Mouse (Mus musculus) embryo, embryonic 11.5 days (tissue): ENCODE data around the gene Cc2d2a.

Experiments
- DNase-seq: peaks from one replicate; pipeline ENCODE4 v3.0.0-alpha.2; 2012; ENCODE audit warnings: low read depth, low spot score

The Cc2d2a gene

DNA sequence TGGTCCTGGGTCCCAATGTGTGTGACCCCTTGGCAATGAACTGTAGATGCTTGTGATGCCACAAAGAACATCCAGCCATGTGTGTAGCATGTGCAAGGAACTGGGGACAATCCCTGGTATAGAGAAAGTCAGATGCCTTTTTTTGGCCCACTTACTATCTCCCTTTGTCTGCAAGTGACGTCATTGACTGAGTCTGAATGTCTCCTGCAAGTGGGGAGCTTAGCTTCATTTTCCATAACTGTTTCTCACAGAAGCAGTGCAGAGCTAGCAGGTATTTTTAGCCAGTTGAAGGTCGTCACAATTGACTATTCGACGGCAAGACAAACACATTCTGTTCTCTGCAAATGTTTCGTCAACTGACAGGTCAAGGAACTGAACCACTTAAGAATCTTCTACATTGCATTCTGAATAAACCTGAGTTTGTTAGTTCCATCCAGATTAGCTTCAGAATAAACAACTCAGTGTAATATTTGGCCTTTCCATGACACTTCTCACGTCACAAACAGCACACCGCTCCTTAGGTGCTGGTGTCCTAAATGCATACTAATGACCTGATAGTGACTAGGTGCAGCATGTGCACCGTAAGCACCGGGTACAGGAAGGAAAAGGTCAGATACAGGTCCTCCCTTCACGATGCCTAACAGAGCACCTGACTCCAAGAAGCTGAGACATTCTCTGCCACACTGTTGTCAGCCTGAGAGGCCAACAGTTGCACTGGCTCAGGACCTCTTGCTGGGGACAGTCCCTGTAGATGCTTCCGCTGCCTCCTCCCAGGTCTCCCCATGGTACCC, 66.4 kb downstream of the Cc2d2a start:
- no peak for DNase-seq

DNA sequence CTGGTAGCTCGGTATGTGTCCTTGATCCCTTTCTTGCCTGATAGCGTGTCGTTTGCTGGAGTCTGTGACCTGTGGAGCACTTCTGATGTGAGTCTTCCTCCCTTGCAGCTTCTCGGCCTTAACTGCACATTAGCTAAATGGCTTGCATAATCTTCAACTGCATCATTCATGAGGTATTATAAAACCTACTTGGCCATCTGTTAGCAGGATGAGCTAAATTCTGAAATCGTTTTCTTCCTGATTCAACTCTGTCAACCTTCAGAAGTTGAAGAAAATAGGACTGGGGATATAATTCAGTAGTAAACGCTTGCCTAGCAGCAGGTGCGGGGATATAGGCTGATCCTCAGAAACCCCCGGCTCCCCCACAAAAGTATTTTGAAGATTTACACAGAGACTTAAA, 70.2 kb downstream of the Cc2d2a start:
- no peak for DNase-seq

DNA sequence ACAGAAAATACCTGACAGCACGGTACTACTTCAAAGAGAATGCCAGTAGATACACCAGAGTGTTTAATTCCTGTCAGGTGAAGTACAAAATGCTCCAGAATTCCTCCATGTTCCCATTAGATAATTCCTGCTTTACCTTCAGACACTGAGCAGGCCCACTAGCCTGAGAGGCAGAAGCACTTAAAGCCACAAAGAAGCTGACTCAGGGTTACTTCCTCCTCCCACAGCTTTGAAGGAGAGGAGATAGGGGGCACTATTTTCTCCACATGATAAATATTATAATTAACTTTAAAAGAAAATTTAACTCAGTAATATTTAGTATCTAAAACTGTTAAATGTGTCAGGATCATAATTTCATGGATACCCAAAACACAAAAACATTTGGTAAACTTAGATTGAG, 82.0 kb downstream of the Cc2d2a start:
- no peak for DNase-seq

DNA sequence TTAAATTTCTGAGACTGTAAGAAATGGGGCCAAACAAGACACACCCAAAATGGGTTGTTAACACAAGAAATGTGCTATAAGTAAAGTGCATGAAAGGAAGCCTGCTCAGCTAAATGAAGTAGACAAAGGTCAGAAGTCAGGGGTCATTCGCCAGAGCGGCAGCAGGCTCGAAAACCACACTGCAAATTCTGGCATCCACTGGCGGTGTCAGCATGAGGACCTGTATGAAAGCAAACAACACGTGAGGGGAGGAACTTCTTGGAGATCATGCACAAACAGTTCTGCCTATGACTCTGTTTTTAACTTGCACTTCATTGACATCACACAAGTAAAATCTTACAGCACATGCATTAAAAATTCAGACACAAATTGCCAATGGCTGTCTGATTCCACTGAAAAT, 83.0 kb downstream of the Cc2d2a start:
- no peak for DNase-seq

DNA sequence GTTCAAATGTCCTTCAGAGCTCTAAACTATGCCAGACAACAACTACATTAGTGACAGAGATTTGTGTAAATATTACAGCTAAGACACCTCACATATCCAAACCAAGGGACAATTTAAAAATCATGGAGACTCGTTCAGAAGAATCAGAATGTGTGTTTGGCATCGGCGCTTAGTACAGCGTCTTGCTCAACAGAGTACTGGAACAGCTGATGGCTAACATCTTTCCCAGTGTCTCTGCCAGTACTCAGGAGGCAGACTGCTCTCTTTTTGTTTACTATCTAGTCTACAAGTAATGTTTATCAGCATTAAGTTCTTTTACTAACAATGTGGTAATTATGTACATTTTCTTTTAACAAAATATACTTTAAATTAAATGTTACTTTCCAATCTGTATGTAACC, 85.9 kb downstream of the Cc2d2a start:
- DNase-seq, result no peak

DNA sequence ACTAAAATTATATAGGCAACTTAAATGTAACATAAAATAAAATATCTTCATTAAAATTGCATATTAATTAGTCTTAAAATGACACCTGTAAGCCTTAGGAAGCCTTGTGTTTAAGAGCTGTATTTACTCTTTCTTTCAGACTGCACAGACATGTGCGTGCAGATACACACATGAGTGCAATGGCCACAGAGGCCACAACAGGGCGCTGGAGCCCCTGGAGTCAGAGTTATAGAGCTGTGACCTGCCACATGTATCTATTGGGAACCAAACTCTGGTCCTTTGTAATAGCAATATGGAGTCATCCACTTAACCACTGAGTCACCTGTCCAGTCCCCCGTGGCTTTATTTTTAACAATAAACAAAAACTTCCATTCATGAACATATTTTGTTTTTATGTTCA, 86.9 kb downstream of the Cc2d2a start:
- no peak for DNase-seq

DNA sequence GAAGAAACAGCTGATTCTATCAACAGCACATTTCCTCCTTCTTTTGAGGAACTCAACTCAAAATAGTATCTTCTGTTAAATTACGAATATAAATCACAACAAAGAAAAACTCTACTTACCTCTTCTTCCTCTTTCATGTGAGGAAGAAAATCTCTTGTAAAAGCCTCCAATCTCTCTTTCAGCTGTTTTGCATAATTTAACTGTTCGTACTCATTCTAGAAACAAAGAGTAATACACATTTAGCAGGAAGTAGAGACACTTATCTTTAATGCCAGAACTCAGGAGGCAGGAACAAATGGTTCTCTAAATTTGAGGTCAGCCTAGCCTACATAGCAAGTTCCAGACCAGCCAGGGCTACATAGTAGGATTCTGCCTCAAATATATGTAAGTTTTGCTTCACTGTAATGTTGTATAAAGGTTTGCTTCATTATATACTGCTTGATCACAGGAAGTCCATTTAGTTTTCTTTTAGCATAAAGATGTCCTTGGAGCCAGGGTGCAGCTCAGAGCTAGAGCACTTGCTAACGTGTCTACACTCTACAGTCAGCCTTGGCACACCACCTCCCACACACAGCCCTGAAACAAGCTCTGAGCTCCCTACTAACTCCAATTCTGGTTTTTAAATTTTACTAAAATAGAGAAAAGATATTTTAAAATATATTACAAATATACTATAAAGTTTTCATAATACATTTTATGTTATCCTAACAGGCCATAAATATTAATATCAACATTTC, 108.6 kb downstream of the Cc2d2a start:
- no peak for DNase-seq

DNA sequence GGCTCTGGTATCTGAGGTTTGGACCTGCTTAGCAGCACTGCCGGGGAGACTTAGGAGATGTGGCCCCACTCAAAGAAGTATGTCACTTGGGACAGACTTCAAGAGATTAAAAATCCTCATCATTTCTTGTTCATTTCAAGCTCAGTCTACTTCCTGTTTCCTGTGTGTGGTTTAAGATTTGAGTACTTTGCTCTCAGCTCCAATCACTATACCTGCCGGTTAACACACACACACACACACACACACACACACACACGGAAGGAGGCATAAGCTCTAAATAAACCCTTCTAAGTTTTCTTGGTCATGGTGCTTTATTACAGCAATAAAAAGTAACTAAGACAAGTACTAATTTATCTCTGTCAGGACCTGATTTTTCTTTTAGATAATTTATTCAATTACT, 109.4 kb downstream of the Cc2d2a start:
- DNase-seq, result no peak

DNA sequence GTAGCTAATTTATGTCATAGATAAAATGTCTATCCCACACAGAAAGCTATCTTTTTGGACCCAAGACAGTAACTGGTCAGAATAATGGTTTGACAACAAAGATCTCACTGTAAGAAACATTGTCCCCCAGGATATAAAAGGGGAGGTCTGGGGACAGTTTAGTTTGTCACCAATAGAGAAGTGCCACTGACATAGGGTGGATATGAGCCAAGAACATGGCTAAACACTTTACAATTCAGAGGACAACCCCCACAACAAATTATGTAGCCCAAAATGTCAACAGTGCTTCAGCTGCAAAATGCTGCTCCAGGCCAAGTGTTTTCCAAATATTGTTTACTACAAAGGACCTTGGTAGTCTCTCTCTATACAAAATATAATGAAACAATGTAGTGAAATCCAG, 114.3 kb downstream of the Cc2d2a start:
- no peak for DNase-seq

DNA sequence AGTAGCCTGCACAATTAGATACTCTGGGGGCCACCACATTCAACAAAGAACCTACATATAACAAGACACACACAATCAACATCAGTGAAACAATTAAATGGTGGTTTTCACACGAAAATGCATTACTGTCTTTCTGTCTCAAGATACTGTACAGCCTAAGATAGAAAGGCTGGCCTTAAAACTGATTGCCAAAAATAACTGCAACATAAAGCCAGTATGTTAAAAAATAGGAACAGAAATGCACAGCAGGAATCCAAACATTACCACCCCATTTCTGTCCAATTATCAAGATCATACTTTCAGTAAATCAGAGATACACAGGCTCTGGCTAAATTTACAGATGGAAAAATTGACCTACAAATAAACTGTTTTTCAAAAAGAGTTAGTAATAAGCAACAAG, 114.8 kb downstream of the Cc2d2a start:
- no peak for DNase-seq

DNA sequence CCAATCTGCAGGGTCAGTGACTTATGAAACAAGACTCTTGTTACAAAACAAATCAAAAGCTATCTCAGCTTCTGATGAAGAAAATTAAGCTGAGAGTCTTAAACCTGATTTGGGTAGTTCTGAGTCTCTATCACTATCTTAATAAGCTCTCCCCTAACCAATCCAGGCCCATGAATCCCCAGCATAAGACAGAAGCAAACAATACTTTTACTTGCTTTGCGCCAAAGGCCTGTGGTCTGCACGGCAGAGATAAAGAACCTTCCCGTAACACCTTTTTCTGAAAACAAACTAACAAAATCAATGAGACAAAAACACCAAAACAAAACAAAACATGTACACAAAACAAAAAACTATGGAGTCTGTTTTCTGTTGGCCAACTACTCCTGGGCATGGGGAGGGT, 116.4 kb downstream of the Cc2d2a start:
- no peak for DNase-seq

DNA sequence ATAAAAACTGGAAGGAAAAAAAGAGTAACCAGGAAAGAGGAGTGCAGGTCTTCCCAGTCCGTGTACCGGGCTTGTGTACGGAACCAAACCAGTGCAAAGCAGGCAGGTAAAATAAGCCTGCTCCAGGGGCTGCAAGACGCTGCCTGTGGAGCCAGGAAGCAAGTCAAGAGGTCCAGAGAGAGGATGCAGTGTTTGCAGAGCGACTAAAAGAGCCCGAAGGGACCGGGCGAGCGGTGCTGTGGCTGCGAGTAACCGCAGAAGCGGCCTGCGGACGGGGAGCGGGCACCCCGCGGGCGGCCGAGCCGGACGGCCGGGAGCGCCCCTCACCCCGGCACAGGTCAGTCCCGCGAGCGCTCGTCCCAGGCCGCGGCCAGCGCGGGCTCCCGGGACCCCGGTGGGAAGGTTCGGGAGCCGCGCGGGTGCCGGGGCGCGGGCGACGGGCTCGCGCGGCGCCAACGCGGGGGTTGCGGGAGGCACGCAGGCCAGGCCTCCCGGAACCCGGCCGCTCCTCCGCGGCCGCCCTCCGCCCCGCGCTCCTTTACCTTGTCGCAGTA, 119.4 kb downstream of the Cc2d2a start:
- no peak for DNase-seq

DNA sequence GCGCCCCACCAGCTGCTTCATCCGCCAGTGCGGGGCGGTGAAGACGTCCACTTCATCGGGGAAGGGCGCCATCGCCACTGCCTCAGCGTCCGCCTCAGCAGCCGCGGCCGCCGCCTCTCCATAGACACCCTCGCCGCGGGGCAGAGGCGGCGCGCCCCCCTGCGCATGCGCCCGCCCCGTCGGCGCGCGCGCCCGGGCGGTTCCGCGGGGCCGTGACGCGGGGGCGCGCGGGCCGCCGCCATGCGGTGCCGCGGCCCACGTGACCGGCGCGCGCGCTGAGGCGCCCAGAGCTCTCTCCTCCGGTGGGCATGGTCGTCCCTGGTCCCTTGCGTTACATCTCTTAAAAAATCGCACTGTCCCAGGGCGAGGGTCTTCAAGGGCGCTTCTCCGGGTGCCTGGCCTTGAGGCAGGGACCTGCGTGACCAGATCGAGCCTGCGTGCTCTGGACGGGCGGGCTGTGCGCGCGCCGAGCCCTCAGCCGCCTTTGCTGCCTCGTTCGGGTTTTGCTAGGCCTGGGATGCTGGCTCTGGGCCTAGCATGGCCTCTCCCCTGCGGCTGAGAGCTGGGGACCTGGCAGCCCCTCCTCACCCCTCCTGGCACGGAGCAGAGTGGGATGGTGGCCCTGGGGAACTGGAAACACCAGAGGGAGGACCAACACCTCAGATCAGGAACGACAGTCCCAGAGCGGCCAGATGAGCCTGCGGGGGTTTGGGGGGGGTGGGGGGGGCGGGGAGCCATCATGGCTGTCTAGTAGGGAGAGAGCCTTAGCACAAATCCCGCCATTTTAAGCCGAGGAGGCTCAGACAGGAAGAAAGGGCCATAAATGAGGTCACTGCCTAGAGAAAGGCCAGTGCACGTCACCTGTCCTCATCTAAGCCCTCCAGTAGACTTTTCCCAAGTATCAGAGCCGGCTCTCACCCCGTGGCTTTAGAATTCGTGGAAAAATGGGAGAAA, 120.1 kb downstream of the Cc2d2a start:
- peak; percentile 73 for DNase-seq

DNA sequence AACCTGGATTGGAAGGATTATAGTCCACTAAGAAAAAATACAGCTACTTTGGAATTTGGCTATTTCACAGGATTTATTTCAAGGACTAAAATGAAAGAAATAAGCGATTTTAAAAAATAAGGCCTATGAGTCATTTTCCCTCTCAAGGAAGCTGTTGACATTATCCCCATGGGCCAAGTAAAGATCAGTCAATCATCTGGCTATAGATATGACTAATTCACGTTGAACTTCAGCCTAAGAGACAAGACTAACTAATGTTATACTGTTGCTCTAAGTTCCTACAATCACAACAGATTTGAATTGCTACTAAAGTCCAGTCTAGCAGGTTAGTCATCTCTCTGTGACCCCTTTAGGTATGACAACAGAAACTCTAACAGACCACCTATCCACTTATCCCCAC, 121.8 kb downstream of the Cc2d2a start:
- DNase-seq, result no peak

DNA sequence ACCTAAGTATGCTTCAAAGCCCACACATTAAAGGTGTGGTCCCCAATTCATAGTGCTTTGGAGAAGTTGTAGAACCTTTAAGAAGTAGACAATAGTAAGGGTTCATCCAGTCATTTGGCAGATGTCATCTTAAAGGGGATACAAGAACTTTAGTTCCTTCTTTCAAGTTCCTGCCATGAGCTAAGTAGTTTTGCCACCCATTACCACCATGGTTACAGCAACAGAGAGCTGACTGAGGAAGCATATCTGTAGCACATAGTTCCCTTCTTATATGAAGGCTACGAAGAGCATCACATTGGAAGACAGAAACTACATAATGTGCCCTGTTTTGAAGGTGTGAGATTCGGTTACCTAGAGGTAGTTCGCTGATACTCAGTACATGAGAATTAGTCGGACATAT, 124.5 kb downstream of the Cc2d2a start:
- no peak for DNase-seq

DNA sequence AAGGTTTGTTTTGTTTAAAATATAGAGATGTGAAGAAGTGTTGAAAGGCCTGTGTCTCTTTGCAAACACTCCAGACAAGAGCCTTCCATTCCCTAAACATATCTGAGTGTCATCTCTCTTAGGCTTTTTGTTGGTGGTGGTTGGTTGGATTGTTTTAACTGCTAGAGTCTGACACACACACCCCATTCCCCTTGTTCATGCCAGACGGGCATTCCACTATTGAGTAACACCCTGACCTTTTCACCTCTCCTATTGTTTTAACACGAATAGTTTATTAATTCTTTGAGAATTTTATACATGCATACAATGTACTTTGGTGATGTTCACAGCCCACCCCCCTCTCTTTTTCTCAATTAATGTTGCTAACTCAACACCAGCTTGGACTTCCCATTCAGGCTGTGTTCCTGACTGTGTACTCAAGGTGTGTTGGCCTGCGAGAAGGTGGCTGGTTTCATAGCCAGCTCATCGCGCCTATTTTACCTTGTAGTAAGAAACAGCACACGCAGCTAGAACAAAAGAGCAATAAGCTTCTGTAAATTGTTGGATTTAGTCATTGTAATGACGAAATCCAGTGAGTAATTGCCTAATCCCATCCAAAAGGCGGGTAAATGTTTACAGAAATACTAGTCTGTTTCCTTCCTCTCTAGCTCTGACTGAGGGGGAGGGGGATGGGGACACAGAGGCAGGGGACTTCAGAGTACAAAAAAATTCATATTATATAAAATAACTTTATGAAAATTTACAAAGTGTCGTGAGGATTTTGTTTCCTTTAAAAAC, 126.0 kb downstream of the Cc2d2a start:
- no peak for DNase-seq
